Mouse (Mus musculus) liver, embryonic 14.5 days (tissue): Measurements from ENCODE around the gene Mogat2. TPM values are rescaled to one million over a fixed set of nuclear protein-coding genes. Genes with fewer than 3 reads are reported as not detected.

Source experiments
- ATAC-seq: fragments of 200-750 bp; cut with Nextera tagmentation; 2 replicates; pipeline ENCODE4 v1.8.0; 2017; ENCODE audit warnings: moderate number of reproducible peaks, mild to moderate bottlenecking, moderate library complexity; ENCODE audit not compliant: insufficient read depth
- DNase-seq, 3 experiments: peaks; one replicate each; pipeline ENCODE4 v3.0.0-alpha.2; 2012 to 2013; ENCODE audit warnings: low read depth in 3 of 3, low spot score in 3 of 3
- H3K27ac ChIP-seq: fragments of 300-500 bp; sonication (generic); 2 replicates; pipeline ENCODE4 v1.5.1; 2014; ENCODE audit warnings: moderate library complexity, mild to moderate bottlenecking, control low read depth, inconsistent platforms
- H3K27me3 ChIP-seq: fragments of 300-500 bp; sonication (generic); 2 replicates; pipeline ENCODE4 v1.6.1; 2014; ENCODE audit warnings: mild to moderate bottlenecking, low read length, moderate library complexity; ENCODE audit not compliant: control insufficient read depth, insufficient read depth
- H3K36me3 ChIP-seq: fragments of 300-500 bp; sonication (generic); replicated peaks from 2 replicates; pipeline ENCODE4 v1.6.1; 2014; ENCODE audit warnings: low read depth; ENCODE audit not compliant: control insufficient read depth, insufficient read depth
- H3K4me1 ChIP-seq, 2 experiments: fragments of 200-500 bp in 1 of 2; fragments of 300-500 bp in 1 of 2; sonication (generic) in 1 of 2; replicated peaks; 2 replicates each; pipeline ENCODE4 v1.6.1; 2012 to 2014; ENCODE audit warnings: antibody characterized with exemption in 1 of 2, inconsistent platforms in 1 of 2, low read length in 1 of 2; ENCODE audit not compliant: control insufficient read depth in 2 of 2, insufficient read depth in 2 of 2
- H3K4me2 ChIP-seq: fragments of 300-500 bp; sonication (generic); 2 replicates; pipeline ENCODE4 v1.6.1; 2014; ENCODE audit warnings: low read depth, mild to moderate bottlenecking, control low read depth, moderate library complexity
- H3K4me3 ChIP-seq, 2 experiments: fragments of 200-500 bp in 1 of 2; fragments of 300-500 bp in 1 of 2; sonication (generic) in 1 of 2; 2 replicates each; pipeline ENCODE4 v1.5.1; 2012 to 2014; ENCODE audit warnings: low read depth in 2 of 2, low read length in 2 of 2, mild to moderate bottlenecking in 2 of 2, control low read depth in 1 of 2, inconsistent platforms in 1 of 2, moderate library complexity in 1 of 2; ENCODE audit not compliant: insufficient read depth in 1 of 2
- H3K9ac ChIP-seq: fragments of 300-500 bp; sonication (generic); replicated peaks from 2 replicates; pipeline ENCODE4 v1.6.1; 2014; ENCODE audit warnings: mild to moderate bottlenecking, control low read depth, moderate library complexity
- H3K9me3 ChIP-seq: fragments of 300-500 bp; sonication (generic); 2 replicates; pipeline ENCODE4 v1.6.1; 2016; ENCODE audit warnings: low read length, mixed read lengths; ENCODE audit not compliant: control insufficient read depth
- CTCF ChIP-seq: IDR thresholded peaks from 2 replicates; pipeline ENCODE4 v1.5.1; 2016; ENCODE audit warnings: antibody characterized with exemption, low read depth, control low read depth
- EP300 ChIP-seq: IDR thresholded peaks from 2 replicates; pipeline ENCODE4 v1.6.1; 2016; ENCODE audit warnings: antibody characterized with exemption, low read depth
- WGBS: fragments of 180-500 bp; shearing (Covaris S2); extraction: QIAGEN DNeasy Blood & Tissue Kit; methylation state at CpG from one replicate; pipeline ENCODE4 v1.1.7; 2014; ENCODE audit not compliant: insufficient replicate concordance; 5-methylcytosine and 5-hydroxymethylcytosine counted together
- polyA plus RNA-seq, 2 experiments: library from polyadenylated mRNA; depleted of rRNA in 1 of 2; stranded (reverse) in 1 of 2; unstranded in 1 of 2; fragments of >200 nt; fragmentation: Nextera tagmentation in 1 of 2; extraction: Ambion mirVana in 1 of 2; gene quantifications; 2 replicates each; pipeline versions ENCODE4 v1.2.1 to v1.2.3; 2012 to 2014

Gene Mogat2
- polyA plus RNA-seq, 2 experiments, result 13.5 to 30.3 TPM

GRCm38 (mm10) chr7:99177386-99177785 is 61.0 kb downstream of the Mogat2 start:
- Histone ChIP-seq H3K36me3 (no peaks in the 10 kb centered on the region), H3K4me2 (no peak overlapping the region), H3K4me1 (0 out of 4 replicates have a peak, but pooled peaks cover 0 to 3% of the 10 kb centered on the region in 2 experiments), H3K27me3 (no peaks in the 10 kb centered on the region), H3K9me3 (no peaks in the 10 kb centered on the region), H3K4me3 (no peak overlapping the region), H3K27ac (no peak overlapping the region), H3K9ac (no peak overlapping the region)
- WGBS, result 62% methylated on average over 5 of the region's 5 CpGs
- no peak for DNase-seq
- TF ChIP-seq CTCF (no peak), EP300 (no peak)
- no peak for ATAC-seq

- Histone ChIP-seq H3K27me3 (no peaks in the 10 kb centered on the region), H3K9me3 (no peaks in the 10 kb centered on the region), H3K4me3 (no peak overlapping the region), H3K4me2 (no peak overlapping the region), H3K4me1 (peaks cover 0 to 3% of the 10 kb centered on the region in 2 experiments; a peak in 2 of 4 replicates), H3K9ac (no peak overlapping the region), H3K36me3 (no peaks in the 10 kb centered on the region), H3K27ac (no peak overlapping the region)
- DNase-seq, result no peak
- no peak for ATAC-seq
- TF ChIP-seq CTCF (no peak), EP300 (no peak)
- WGBS, result 71% methylated on average over 9 of the region's 9 CpGs
These were observed 62.8 kb downstream of the Mogat2 start for GRCm38 (mm10) chr7:99175666-99176065.

GRCm38 (mm10) chr7:99175118-99175517 is 63.3 kb downstream of the Mogat2 start:
- DNase-seq (no peak), ATAC-seq (no peak)
- 65% methylated on average over 11 of the region's 11 CpGs for WGBS
- TF ChIP-seq CTCF (no peak), EP300 (no peak)
- H3K4me2 ChIP-seq, result no peak overlapping the region
- H3K36me3 ChIP-seq, result no peaks in the 10 kb centered on the region
- no peak overlapping the region for H3K4me3 ChIP-seq
- H3K4me1 ChIP-seq, result peaks cover 0 to 5% of the 10 kb centered on the region in 2 experiments; a peak in 2 of 4 replicates
- no peaks in the 10 kb centered on the region for H3K27me3 ChIP-seq
- no peak overlapping the region for H3K27ac ChIP-seq
- no peaks in the 10 kb centered on the region for H3K9me3 ChIP-seq
- no peak overlapping the region for H3K9ac ChIP-seq

- ATAC-seq, result no peak
- Histone ChIP-seq H3K36me3 (no peaks in the 10 kb centered on the region), H3K27ac (no peak overlapping the region), H3K4me1 (peaks cover 0 to 5% of the 10 kb centered on the region in 2 experiments; a peak in 2 of 4 replicates), H3K4me2 (no peak overlapping the region), H3K27me3 (no peaks in the 10 kb centered on the region), H3K9ac (no peak overlapping the region), H3K4me3 (no peak overlapping the region), H3K9me3 (no peaks in the 10 kb centered on the region)
- TF ChIP-seq EP300 (no peak), CTCF (no peak)
- no peak for DNase-seq
- 66% methylated on average over 4 of the region's 4 CpGs for WGBS
These were observed 64.4 kb downstream of the Mogat2 start for GRCm38 (mm10) chr7:99174006-99174405.

- H3K36me3 ChIP-seq, result no peaks in the 10 kb centered on the region
- no peak overlapping the region for H3K27ac ChIP-seq
- H3K9me3 ChIP-seq, result no peaks in the 10 kb centered on the region
- TF ChIP-seq CTCF, result no peak
- DNase-seq, result no peak
- ATAC-seq, result no peak
- H3K4me1 ChIP-seq, result peaks cover 0 to 11% of the 10 kb centered on the region in 2 experiments; a peak in 2 of 4 replicates
- H3K4me2 ChIP-seq, result no peak overlapping the region
- no peaks in the 10 kb centered on the region for H3K27me3 ChIP-seq
- H3K4me3 ChIP-seq, result no peak overlapping the region
- no peak overlapping the region for H3K9ac ChIP-seq
- WGBS, result 52% methylated on average over 6 of the region's 6 CpGs
These were observed 65.5 kb downstream of the Mogat2 start for GRCm38 (mm10) chr7:99172898-99173297.
